Mouse (Mus musculus): ENCODE results near the gene Ccm2l. TPM values are rescaled to one million over a fixed set of nuclear protein-coding genes. Genes with fewer than 3 reads are reported as not detected.

Gene Ccm2l
- total and polyA plus RNA-seq, 3 experiments: 13.3 to 43.4 (median 15.9) TPM

DNA sequence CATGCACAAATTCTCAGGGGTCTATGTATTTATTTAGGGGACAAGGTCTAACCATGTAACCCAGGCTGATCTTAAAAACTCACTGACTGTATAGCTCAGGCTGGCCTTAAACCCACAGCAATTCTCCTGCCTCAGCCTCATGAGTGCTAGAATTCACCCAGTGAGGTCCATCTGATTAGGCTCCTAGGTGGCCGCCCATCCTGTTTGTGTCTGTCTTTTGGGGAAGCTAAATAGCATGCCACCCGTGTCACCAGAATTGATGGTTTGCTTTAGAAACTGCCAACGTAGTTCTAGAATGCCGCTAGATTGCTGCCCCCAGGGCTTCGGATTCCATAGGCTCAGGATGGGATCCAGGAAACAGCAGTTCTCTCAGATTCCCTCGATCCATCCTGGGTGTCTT lies 1.2 kb downstream of the Ccm2l start:
- Histone ChIP-seq H3K4me1 (ENCODE audit: control insufficient read depth, insufficient read depth, low read length) (peaks cover 13% of the 10 kb centered on the region), H3K4me3 (peak overlapping the region; percentile 66), H3K36me3 (ENCODE audit: control insufficient read depth, insufficient read depth, low read length) (no peaks in the 10 kb centered on the region), H3K27me3 (ENCODE audit: control insufficient read depth, insufficient read depth, low read length) (peaks cover 7% of the 10 kb centered on the region), H3K27ac (peak overlapping the region; percentile 96), H3K9ac (ENCODE audit: low read depth, low read length) (peak overlapping the region; percentile 65; the same call in 1 of the 2 replicates), H3K79me2 (replicated peaks; ENCODE audit: control insufficient read depth, insufficient read depth, low read length) (peaks cover 2% of the 10 kb centered on the region; the same call in 1 of the 2 replicates)
- TF ChIP-seq EP300 (IDR thresholded peaks at IDR 0.05; ENCODE audit: insufficient read depth, low read depth, low read length) (no peak), POLR2A (IDR thresholded peaks at IDR 0.05; ENCODE audit: insufficient read depth, low read depth, low read length) (peak; percentile 28; the same call in 1 of the 2 replicates)
- intact Hi-C loops (cut with DNase I): no loop called here
- no peak for DNase-seq
- 36% methylated on average over 6 of the region's 6 CpGs for WGBS

DNA sequence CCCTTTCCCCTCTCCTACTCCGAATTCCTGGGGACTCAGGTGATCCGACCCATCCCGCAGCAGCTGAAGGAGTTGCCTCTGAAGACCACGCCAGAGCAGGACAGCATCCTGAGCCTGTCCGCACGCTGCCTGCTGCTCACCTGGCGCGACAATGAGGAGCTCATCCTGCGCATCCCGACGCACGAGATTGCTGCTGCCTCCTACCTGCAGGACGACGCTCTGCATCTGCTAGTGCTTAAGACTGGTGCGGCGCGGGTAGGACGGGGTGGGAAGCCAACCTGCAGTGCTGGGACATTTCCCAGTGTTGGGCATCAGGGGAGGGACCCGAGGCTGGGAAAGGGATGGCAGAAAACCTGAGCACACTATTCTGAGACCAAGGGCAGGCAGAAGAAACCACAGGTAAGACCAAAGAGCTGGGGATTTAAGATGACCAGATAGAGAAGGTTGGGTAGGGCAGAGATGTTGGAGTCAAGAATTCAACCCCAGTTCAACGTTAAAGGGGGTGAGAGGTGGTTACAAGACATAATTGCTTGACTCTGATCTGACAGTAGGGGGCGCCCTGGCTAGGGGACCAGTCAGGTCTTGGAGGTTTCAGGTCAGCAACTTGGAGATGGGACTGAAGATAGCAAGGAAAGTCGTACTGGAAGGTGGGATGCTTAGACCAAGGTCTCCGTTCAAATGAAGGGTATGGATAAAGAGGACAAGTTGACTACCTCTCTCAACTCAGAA lies 5.2 kb downstream of the Ccm2l start:
- no peak overlapping the region; the same call in 1 of the 2 replicates for H3K27ac ChIP-seq
- TF ChIP-seq POLR2A (IDR thresholded peaks at IDR 0.05; ENCODE audit: insufficient read depth, low read depth, low read length) (no peak), CTCF (IDR thresholded peaks at IDR 0.05) (peak; percentile 69)
- H3K9ac ChIP-seq (ENCODE audit: low read depth, low read length): no peak overlapping the region
- intact Hi-C loops (cut with DNase I): no loop called here
- 34% methylated on average over 23 of the region's 23 CpGs for WGBS
- H3K79me2 ChIP-seq (replicated peaks; ENCODE audit: control insufficient read depth, insufficient read depth, low read length): peaks cover 2% of the 10 kb centered on the region; the same call in 1 of the 2 replicates
- H3K4me1 ChIP-seq (ENCODE audit: control insufficient read depth, insufficient read depth, low read length): peaks cover 11% of the 10 kb centered on the region
- H3K36me3 ChIP-seq (ENCODE audit: control insufficient read depth, insufficient read depth, low read length): no peaks in the 10 kb centered on the region
- no peak for DNase-seq
- peaks cover 9% of the 10 kb centered on the region for H3K27me3 ChIP-seq (ENCODE audit: control insufficient read depth, insufficient read depth, low read length)
- no peak overlapping the region for H3K4me3 ChIP-seq

DNA sequence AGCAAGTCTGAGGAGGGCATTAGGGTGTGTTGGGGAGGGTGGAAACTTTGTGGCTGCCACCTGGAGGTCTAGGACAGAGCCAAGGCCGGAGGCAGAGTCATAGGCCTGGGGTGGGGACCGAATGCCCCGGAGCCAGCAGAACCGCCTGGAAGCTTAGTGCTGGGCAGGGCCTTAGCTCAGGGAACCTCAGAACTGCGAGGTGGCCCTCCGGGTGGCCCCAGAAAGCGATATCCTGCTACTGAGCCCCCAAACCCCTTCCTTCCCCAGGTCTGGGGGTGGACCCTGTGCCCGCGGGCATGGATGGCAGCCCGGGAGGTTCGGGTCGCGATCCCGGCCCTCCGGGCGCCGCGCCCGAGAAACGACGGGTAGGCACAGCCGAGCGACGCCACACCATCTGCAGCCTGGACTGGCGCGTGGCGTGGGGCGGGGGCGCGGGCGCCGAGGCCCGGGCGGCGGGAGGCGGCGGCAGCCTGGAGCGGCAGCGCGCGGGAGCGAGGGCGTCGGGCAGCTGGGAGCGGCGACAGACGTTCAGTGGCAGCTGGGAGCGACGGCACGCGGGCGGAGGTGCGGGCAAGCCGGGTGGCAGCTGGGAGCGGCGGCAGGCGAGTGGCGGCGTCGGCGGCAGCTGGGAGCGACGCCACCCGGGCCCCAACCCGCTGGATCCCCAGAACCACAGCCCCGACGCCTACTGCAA lies 5.9 kb downstream of the Ccm2l start:
- Histone ChIP-seq H3K9ac (ENCODE audit: low read depth, low read length) (no peak overlapping the region), H3K79me2 (replicated peaks; ENCODE audit: control insufficient read depth, insufficient read depth, low read length) (peaks cover 2% of the 10 kb centered on the region; the same call in 1 of the 2 replicates), H3K27me3 (ENCODE audit: control insufficient read depth, insufficient read depth, low read length) (peaks cover 9% of the 10 kb centered on the region), H3K4me3 (no peak overlapping the region), H3K27ac (no peak overlapping the region), H3K36me3 (ENCODE audit: control insufficient read depth, insufficient read depth, low read length) (no peaks in the 10 kb centered on the region), H3K4me1 (ENCODE audit: control insufficient read depth, insufficient read depth, low read length) (peaks cover 13% of the 10 kb centered on the region)
- WGBS: 69% methylated on average over 67 of the region's 67 CpGs
- intact Hi-C loops (cut with DNase I): no loop called here
- no peak for DNase-seq
- TF ChIP-seq EP300 (IDR thresholded peaks at IDR 0.05; ENCODE audit: insufficient read depth, low read depth, low read length): no peak
- no peak for TF ChIP-seq CTCF (IDR thresholded peaks at IDR 0.05)
- TF ChIP-seq POLR2A (IDR thresholded peaks at IDR 0.05; ENCODE audit: insufficient read depth, low read depth, low read length): no peak

DNA sequence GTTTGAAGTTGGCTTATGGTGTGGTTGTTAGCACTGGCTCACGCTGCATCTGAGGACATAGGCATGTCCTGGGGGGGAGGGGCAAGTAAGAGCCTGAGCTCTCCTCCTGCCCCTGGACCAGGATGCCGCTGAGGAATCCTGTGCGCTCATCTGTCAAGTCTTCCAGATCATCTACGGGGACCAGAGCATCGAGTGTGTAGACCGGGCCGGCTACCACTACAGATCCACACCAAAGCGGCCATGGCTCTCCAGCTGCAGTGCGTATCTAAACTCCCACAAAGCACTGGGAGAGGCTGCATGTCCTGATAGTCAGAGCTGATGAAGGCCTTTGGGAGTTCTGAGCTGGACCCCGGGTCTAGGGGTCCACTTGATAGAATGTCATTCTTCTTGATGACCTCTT lies 8.9 kb downstream of the Ccm2l start:
- WGBS: 83% methylated on average over 10 of the region's 10 CpGs
- TF ChIP-seq CTCF (IDR thresholded peaks at IDR 0.05): no peak

DNA sequence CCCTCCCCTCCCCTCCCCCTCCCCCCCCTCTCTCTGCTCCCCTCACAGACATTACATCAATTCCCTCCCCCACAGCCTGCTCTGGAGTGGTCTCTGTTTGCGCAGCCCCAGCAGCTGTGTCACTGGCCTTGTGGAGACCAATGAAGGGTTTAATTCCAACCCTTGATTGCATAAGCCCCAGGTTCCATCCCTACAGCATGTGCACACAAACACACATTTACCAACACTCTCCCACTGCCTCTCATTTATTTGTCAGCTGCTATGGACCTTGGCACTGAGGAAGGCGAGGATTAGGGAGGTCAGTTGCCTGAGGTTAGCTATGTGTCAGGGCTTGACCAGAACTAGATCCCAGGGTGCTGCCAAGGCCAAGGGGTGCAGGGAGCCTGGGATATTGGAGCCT lies 10.2 kb downstream of the Ccm2l start:
- H3K27ac ChIP-seq: no peak overlapping the region

More for the DNA sequence above, 8.9 kb downstream of the Ccm2l start:
- peaks cover 9% of the 10 kb centered on the region for H3K27me3 ChIP-seq (ENCODE audit: control insufficient read depth, insufficient read depth, low read length)
- H3K79me2 ChIP-seq (replicated peaks; ENCODE audit: control insufficient read depth, insufficient read depth, low read length): peaks cover 2% of the 10 kb centered on the region; the same call in 1 of the 2 replicates
- H3K27ac ChIP-seq: no peak overlapping the region
- DNase-seq: no peak
- H3K4me3 ChIP-seq: no peak overlapping the region
- H3K9ac ChIP-seq (ENCODE audit: low read depth, low read length): no peak overlapping the region
- H3K36me3 ChIP-seq (ENCODE audit: control insufficient read depth, insufficient read depth, low read length): no peaks in the 10 kb centered on the region
- intact Hi-C loops (cut with DNase I): no loop called here
- H3K4me1 ChIP-seq (ENCODE audit: control insufficient read depth, insufficient read depth, low read length): peaks cover 10% of the 10 kb centered on the region

More for the DNA sequence above, 10.2 kb downstream of the Ccm2l start:
- peaks cover 5% of the 10 kb centered on the region; the same call in 1 of the 2 replicates for H3K4me1 ChIP-seq (ENCODE audit: control insufficient read depth, insufficient read depth, low read length)
- 69% methylated on average over 2 of the region's 2 CpGs for WGBS
- no peak overlapping the region for H3K9ac ChIP-seq (ENCODE audit: low read depth, low read length)
- no peaks in the 10 kb centered on the region for H3K36me3 ChIP-seq (ENCODE audit: control insufficient read depth, insufficient read depth, low read length)
- peaks cover 7% of the 10 kb centered on the region for H3K27me3 ChIP-seq (ENCODE audit: control insufficient read depth, insufficient read depth, low read length)
- TF ChIP-seq POLR2A (IDR thresholded peaks at IDR 0.05; ENCODE audit: insufficient read depth, low read depth, low read length): 0 out of 2 replicates have a peak, but pooled peaks have one; percentile 11
- no peak for TF ChIP-seq EP300 (IDR thresholded peaks at IDR 0.05; ENCODE audit: insufficient read depth, low read depth, low read length)
- TF ChIP-seq CTCF (IDR thresholded peaks at IDR 0.05): no peak
- H3K4me3 ChIP-seq: no peak overlapping the region
- peak in 1 of 2 experiments; percentile 11 for DNase-seq
- intact Hi-C loops (cut with DNase I): no loop called here
- H3K79me2 ChIP-seq (replicated peaks; ENCODE audit: control insufficient read depth, insufficient read depth, low read length): no peaks in the 10 kb centered on the region

All from heart, adult 2 months (tissue).